Mouse (Mus musculus): ENCODE results near the gene Pwwp2b. TPM values are rescaled to one million over a fixed set of nuclear protein-coding genes. Genes with fewer than 3 reads are reported as not detected.

Gene Pwwp2b
- polyA plus RNA-seq, 1 experiment: 32.2 TPM

DNA sequence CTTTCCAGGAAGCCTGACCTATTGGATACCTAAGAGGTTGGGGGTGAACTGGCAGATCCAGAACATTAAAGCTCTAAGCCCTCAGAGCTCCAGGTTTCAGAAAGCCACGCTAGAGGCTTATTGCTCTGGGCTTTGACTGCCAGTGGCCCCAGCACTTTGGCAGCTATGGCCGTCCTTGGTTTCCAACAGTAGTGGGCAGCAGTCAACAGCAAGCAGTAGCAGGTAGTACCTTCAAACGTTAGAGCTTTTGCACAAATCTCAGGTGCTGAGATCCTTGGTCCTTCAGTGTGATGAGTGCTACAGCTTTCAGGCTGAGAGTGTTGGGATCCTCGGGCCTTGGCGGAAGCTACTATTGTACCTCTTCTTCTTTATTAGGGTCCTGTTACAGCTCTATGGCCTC, 65.1 kb downstream of the Pwwp2b start:
- WGBS: 77% methylated on average over 5 of the region's 5 CpGs
- DNase-seq: no peak
- no peaks in the 10 kb centered on the region for H3K4me1 ChIP-seq (ENCODE audit: control insufficient read depth, insufficient read depth, low read length)
- no peak for TF ChIP-seq CTCF (IDR thresholded peaks at IDR 0.05; ENCODE audit: insufficient read depth, low read length)
- no peak for TF ChIP-seq POLR2A (IDR thresholded peaks at IDR 0.05; ENCODE audit: borderline replicate concordance, extremely low read depth, low read depth, low read length)
- H3K4me3 ChIP-seq (replicated peaks; ENCODE audit: extremely low read depth, low read depth, low read length): no peak overlapping the region

DNA sequence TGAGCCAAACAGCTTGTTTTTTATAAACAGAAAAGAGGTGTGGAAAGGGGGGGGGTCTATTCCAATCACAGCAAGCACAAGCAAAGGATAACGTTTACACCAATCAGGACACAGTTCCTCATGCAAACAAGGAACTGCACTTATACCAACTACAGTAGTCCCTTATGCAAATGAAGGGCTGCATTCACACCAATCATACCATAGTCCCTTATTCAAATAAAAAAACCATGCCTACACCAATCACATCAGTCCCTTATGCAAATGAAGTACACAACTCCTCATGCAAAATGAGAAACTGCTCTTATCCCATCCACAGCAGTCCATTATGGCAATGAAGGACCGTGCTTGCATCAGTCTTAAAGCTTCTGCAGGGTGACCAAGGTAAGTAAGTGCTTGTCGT, 66.4 kb downstream of the Pwwp2b start:
- 77% methylated on average over 3 of the region's 3 CpGs for WGBS
- no peak for TF ChIP-seq POLR2A (IDR thresholded peaks at IDR 0.05; ENCODE audit: borderline replicate concordance, extremely low read depth, low read depth, low read length)
- no peak for TF ChIP-seq CTCF (IDR thresholded peaks at IDR 0.05; ENCODE audit: insufficient read depth, low read length)
- H3K4me1 ChIP-seq (ENCODE audit: control insufficient read depth, insufficient read depth, low read length): no peaks in the 10 kb centered on the region
- H3K4me3 ChIP-seq (replicated peaks; ENCODE audit: extremely low read depth, low read depth, low read length): no peak overlapping the region
- DNase-seq: no peak

DNA sequence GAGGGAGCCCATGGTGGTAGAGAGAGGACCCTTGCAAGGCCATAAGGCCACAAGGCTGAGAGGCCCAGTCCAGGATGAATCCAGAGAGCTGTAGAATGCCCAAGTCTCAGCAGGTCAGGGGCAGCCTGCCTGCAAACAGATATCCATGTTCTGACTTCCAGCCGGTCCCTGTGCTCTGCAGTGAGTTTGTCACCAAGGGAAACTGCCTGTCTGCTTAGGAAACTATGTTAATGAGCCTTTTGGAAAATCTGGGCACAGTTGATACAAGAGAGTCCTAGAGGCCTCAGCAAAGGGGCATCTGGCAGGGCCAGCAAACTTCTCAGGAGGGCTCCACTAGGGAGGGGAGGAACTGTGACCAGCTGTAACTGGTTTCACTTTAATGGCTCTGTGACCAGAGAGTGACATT, 70.7 kb downstream of the Pwwp2b start:
- WGBS: 74% methylated on average over 1 of the region's 1 CpGs
- no peak for TF ChIP-seq POLR2A (IDR thresholded peaks at IDR 0.05; ENCODE audit: borderline replicate concordance, extremely low read depth, low read depth, low read length)
- no peak for TF ChIP-seq CTCF (IDR thresholded peaks at IDR 0.05; ENCODE audit: insufficient read depth, low read length)
- Histone ChIP-seq H3K4me3 (replicated peaks; ENCODE audit: extremely low read depth, low read depth, low read length) (no peak overlapping the region), H3K4me1 (ENCODE audit: control insufficient read depth, insufficient read depth, low read length) (no peaks in the 10 kb centered on the region)
- no peak for DNase-seq

Other genes starting within 250 kb of the Pwwp2b start
- gene Dpysl4, start 162.5 kb upstream of the Pwwp2b start, polyA plus RNA-seq (2012; rRNA removed): 0.38 and 0.40 TPM in 2 replicates
- 3.7 and 6.9 TPM in 2 replicates for gene Lrrc27, start 35.5 kb upstream of the Pwwp2b start, polyA plus RNA-seq (2012; rRNA removed)
- gene Stk32c, start 35.2 kb upstream of the Pwwp2b start, polyA plus RNA-seq (2012; rRNA removed): 1.5 and 1.9 TPM in 2 replicates
- 52.1 and 61.0 TPM in 2 replicates for gene Inpp5a, start 140.6 kb downstream of the Pwwp2b start, polyA plus RNA-seq (2012; rRNA removed)

All from lung, adult 2 months (tissue).